Comparison of ENCODE assay signal across 9 mouse cellular contexts in the genomic region with DNA sequence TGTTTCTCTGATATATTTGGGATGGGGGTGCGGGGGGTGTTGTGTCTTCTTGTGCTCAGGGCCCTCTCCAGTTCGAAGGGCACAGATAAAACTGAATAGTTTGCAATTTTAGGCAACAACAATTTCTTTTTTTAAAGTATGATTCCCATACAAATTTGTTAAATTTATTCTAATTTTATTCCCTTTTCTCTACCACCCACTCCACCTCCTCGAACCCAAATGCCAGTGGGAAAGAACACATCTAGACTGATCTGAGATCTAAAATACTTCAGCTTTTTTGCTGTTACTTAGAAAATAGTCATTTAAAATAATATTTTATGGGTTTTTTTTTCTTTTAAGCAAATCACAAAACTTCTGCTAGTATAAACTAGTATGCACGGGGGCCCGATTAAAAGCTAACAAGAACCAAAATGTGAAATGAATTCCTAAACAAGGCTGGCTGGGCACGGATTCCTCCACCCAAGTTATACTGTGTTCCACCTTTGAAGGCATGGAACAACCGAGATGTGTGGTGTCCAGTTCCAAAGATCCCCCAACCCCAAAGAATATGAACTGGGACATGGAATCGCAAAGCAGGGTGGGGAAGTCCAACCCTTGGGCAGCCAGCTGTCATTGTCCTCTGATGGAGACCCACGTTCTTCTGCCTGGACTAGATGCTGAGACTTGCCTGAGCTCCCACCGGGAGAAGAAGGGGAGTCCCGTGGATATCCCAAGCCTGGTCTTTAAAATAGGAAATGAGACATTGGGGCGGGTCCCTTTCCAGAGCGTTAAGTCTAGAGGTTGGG. TPM values are rescaled to one million over a fixed set of nuclear protein-coding genes. Genes with fewer than 3 reads are reported as not detected.
DNase-seq lines count a peak whose midpoint lies in the region; ATAC-seq lines count a peak whose summit lies in the region.
"Had no signal": no experiment of that assay in that cellular context is flagged by ENCODE, and none has a peak within 500 bp of the region (broad histone marks: within the 10 kb centered on the region; RNA-seq: fewer than 3 reads in every experiment).

No protein-coding gene starts in this region.

- no peaks in the 10 kb centered on the region for H3K36me3 ChIP-seq in forebrain, embryonic 14.5 days (ENCODE audit: control insufficient read depth, insufficient read depth, low read length)
- no peaks in the 10 kb centered on the region for H3K36me3 ChIP-seq in midbrain, embryonic 15.5 days (replicated peaks)
- no peaks in the 10 kb centered on the region for H3K36me3 ChIP-seq in liver, embryonic 12.5 days

- DNase-seq in cerebellum, adult 11 months, result peak; percentile 44
- DNase-seq in cerebellum, postnatal 4 days (ENCODE audit: low spot score in 2 of 2), result no peak
- peak; percentile 10 for DNase-seq in left cerebral cortex, postnatal 4 days
- DNase-seq in left cerebral cortex, postnatal 10 days (ENCODE audit: extremely low spot score in 1 of 2, low spot score in 2 of 2), result no peak
- no peak for DNase-seq in forebrain, embryonic 14.5 days (ENCODE audit: low spot score)
- no peak for DNase-seq in adrenal gland, postnatal 10 days

- peak overlapping the region; percentile 88 for H3K4me2 ChIP-seq in forebrain, embryonic 14.5 days (ENCODE audit: low read length)
- peak overlapping the region; percentile 89 for H3K4me2 ChIP-seq in midbrain, embryonic 15.5 days
- no peak overlapping the region for H3K4me2 ChIP-seq in liver, embryonic 12.5 days

- no peaks in the 10 kb centered on the region for H3K9me3 ChIP-seq in forebrain, embryonic 14.5 days (replicated peaks; ENCODE audit: control insufficient read depth, low read length)
- H3K9me3 ChIP-seq in midbrain, embryonic 15.5 days, result no peaks in the 10 kb centered on the region
- no peaks in the 10 kb centered on the region for H3K9me3 ChIP-seq in liver, embryonic 12.5 days (replicated peaks)

- intact Hi-C loops in left cerebral cortex, postnatal 4 days (cut with DNase I), result loop anchor here (10.0 kb wide), 1 partner anchor 155 kb away; no protein-coding TSS in a partner anchor
- intact Hi-C loops in left cerebral cortex, postnatal 10 days (cut with DNase I), result loop anchor here (5.0 kb wide), 1 partner anchor 82 kb away; no protein-coding TSS in a partner anchor

- peak overlapping the region; percentile 51 for H3K4me3 ChIP-seq in forebrain, embryonic 14.5 days (ENCODE audit: low read depth, low read length)
- H3K4me3 ChIP-seq in midbrain, embryonic 15.5 days, result peak overlapping the region; percentile 63
- no peak overlapping the region for H3K4me3 ChIP-seq in liver, embryonic 12.5 days
- H3K4me3 ChIP-seq: myocyte had no signal

- H3K4me1 ChIP-seq in forebrain, embryonic 14.5 days (ENCODE audit: control insufficient read depth, insufficient read depth, low read length), result no peaks in the 10 kb centered on the region
- H3K4me1 ChIP-seq in midbrain, embryonic 15.5 days, result peaks cover 16% of the 10 kb centered on the region
- peaks cover 7% of the 10 kb centered on the region for H3K4me1 ChIP-seq in liver, embryonic 12.5 days

- peaks cover 4% of the 10 kb centered on the region; the same call in 1 of the 2 replicates for H3K27me3 ChIP-seq in forebrain, embryonic 14.5 days (replicated peaks; ENCODE audit: control insufficient read depth, insufficient read depth, low read length)
- peaks cover 11% of the 10 kb centered on the region; the same call in 1 of the 2 replicates for H3K27me3 ChIP-seq in midbrain, embryonic 15.5 days (replicated peaks)
- H3K27me3 ChIP-seq in liver, embryonic 12.5 days (replicated peaks), result peaks cover 36% of the 10 kb centered on the region

- 61% methylated on average over 13 of the region's 13 CpGs for WGBS in forebrain, embryonic 14.5 days
- WGBS in midbrain, embryonic 15.5 days, result 59% methylated on average over 13 of the region's 13 CpGs
- WGBS in liver, embryonic 12.5 days (ENCODE audit: insufficient replicate concordance), result 46% methylated on average over 13 of the region's 13 CpGs

- no peak overlapping the region for H3K9ac ChIP-seq in forebrain, embryonic 14.5 days (ENCODE audit: low read length)
- H3K9ac ChIP-seq in midbrain, embryonic 15.5 days, result peak overlapping the region; percentile 80; the same call in 1 of the 2 replicates
- H3K9ac ChIP-seq in liver, embryonic 12.5 days, result no peak overlapping the region

- H3K27ac ChIP-seq in forebrain, embryonic 14.5 days (ENCODE audit: low read depth, low read length), result no peak overlapping the region
- no peak overlapping the region for H3K27ac ChIP-seq in midbrain, embryonic 15.5 days
- no peak overlapping the region for H3K27ac ChIP-seq in liver, embryonic 12.5 days

- no peak for ATAC-seq in forebrain, embryonic 14.5 days
- ATAC-seq in midbrain, embryonic 15.5 days (replicated peaks), result no peak
- no peak for ATAC-seq in liver, embryonic 12.5 days

RNA-seq across cellular contexts. Expression of a gene that starts 1.7 kb away (rescaled TPM):
- total RNA-seq in left cerebral cortex, postnatal 4 days (2021), result 10 to 100 TPM; 77.9 to 80.1 TPM
- 100 to 1,000 TPM; 157 to 173 TPM for total RNA-seq in left cerebral cortex, postnatal 10 days (2021)
- polyA plus RNA-seq in forebrain, embryonic 14.5 days (2014; fragmentation: Nextera tagmentation; extraction: Ambion mirVana), result 1.5 and 2.2 TPM in 2 replicates
- polyA plus RNA-seq in midbrain, embryonic 15.5 days (2015; fragmentation: Nextera tagmentation; extraction: Ambion mirVana), result 5.2 and 5.7 TPM in 2 replicates
- total RNA-seq in adrenal gland, postnatal 10 days (2021), result 1 to 10 TPM; 4.3 to 5.0 TPM
- 0.10 and 0.12 TPM in 2 replicates for polyA plus RNA-seq in liver, embryonic 12.5 days (2016; fragmentation: Nextera tagmentation; extraction: Ambion mirVana)

RNA-seq across cellular contexts. Expression of a gene that starts 53.6 kb away (rescaled TPM):
- 1 to 10 TPM; 5.0 to 5.3 TPM for total RNA-seq in left cerebral cortex, postnatal 4 days (2021)
- 1 to 10 TPM; 4.8 to 4.9 TPM for total RNA-seq in left cerebral cortex, postnatal 10 days (2021)
- polyA plus RNA-seq in forebrain, embryonic 14.5 days (2014; fragmentation: Nextera tagmentation; extraction: Ambion mirVana), result 1.0 and 1.1 TPM in 2 replicates
- 1.4 and 1.8 TPM in 2 replicates for polyA plus RNA-seq in midbrain, embryonic 15.5 days (2015; fragmentation: Nextera tagmentation; extraction: Ambion mirVana)
- 1 to 10 TPM; 8.2 to 8.3 TPM for total RNA-seq in adrenal gland, postnatal 10 days (2021)
- polyA plus RNA-seq in liver, embryonic 12.5 days (2016; fragmentation: Nextera tagmentation; extraction: Ambion mirVana), result 8.5 and 9.8 TPM in 2 replicates

Comparison
In these comparisons a context has a peak if more than half of its experiments do, and no peak if none do; other contexts are left out.
1. DNase-seq: peak in cerebellum, adult 11 months (single experiment) and left cerebral cortex, postnatal 4 days (single experiment); none in cerebellum, postnatal 4 days (0 of 2), left cerebral cortex, postnatal 10 days (0 of 2), forebrain, embryonic 14.5 days (single experiment) and adrenal gland, postnatal 10 days (single experiment).
2. RNA of a gene that starts 1.7 kb away (total RNA-seq): 157 to 173 TPM in left cerebral cortex, postnatal 10 days and 77.9 to 80.1 TPM in left cerebral cortex, postnatal 4 days; 4.3 to 5.0 TPM in adrenal gland, postnatal 10 days; every median in the first group is over 10 times any median in the second.